Mouse (Mus musculus) spleen, adult 2 months (tissue): ENCODE data around the gene Egfem1.

Experiments
- CTCF ChIP-seq: fragments of 200-500 bp; IDR thresholded peaks from 2 replicates; pipeline ENCODE4 v1.5.1; 2011; ENCODE audit warnings: mild to moderate bottlenecking, inconsistent platforms; ENCODE audit not compliant: insufficient read depth, insufficient read length, insufficient replicate concordance; ENCODE audit errors: extremely low read depth
- POLR2A ChIP-seq: fragments of 200-500 bp; IDR thresholded peaks from 2 replicates; pipeline ENCODE4 v1.6.1; 2011; ENCODE audit warnings: low read depth, low read length, inconsistent platforms

GRCm38 (mm10) chr3:29366907-29367306 is 285.1 kb downstream of the Egfem1 start:
- TF ChIP-seq CTCF (no peak), POLR2A (no peak)
